Mouse (Mus musculus) midbrain, embryonic 11.5 days (tissue): ENCODE data around the gene Ptprj. TPM values are rescaled to one million over a fixed set of nuclear protein-coding genes. Genes with fewer than 3 reads are reported as not detected.

Source experiments
- ATAC-seq: fragments of 200-750 bp; cut with Nextera tagmentation; 2 replicates; pipeline ENCODE4 v1.8.0; 2017; ENCODE audit warnings: moderate TSS enrichment, moderate library complexity; ENCODE audit not compliant: low FRiP score
- DNase-seq: peaks from one replicate; pipeline ENCODE4 v3.0.0; 2015; ENCODE audit warnings: low spot score; ENCODE audit errors: missing footprints
- H3K27ac ChIP-seq: fragments of 300-500 bp; sonication (generic); 2 replicates; pipeline ENCODE4 v1.5.1; 2014; ENCODE audit warnings: low read depth, low read length
- H3K27me3 ChIP-seq: fragments of 300-500 bp; sonication (generic); 2 replicates; pipeline ENCODE4 v1.6.1; 2014; ENCODE audit warnings: mild to moderate bottlenecking, low read length, moderate library complexity, mixed read lengths; ENCODE audit not compliant: control insufficient read depth, insufficient read depth
- H3K36me3 ChIP-seq: fragments of 300-500 bp; sonication (generic); 2 replicates; pipeline ENCODE4 v1.6.1; 2014; ENCODE audit warnings: mild to moderate bottlenecking, low read length, moderate library complexity, mixed read lengths; ENCODE audit not compliant: control insufficient read depth, insufficient read depth
- H3K4me1 ChIP-seq: fragments of 300-500 bp; sonication (generic); 2 replicates; pipeline ENCODE4 v1.6.1; 2014; ENCODE audit warnings: low read length; ENCODE audit not compliant: control insufficient read depth, insufficient read depth
- H3K4me2 ChIP-seq: fragments of 300-500 bp; sonication (generic); 2 replicates; pipeline ENCODE4 v1.6.1; 2014; ENCODE audit warnings: mild to moderate bottlenecking, moderate library complexity
- H3K4me3 ChIP-seq: fragments of 300-500 bp; sonication (generic); 2 replicates; pipeline ENCODE4 v1.5.1; 2014; ENCODE audit warnings: low read depth, low read length
- H3K9ac ChIP-seq: fragments of 300-500 bp; sonication (generic); 2 replicates; pipeline ENCODE4 v1.6.1; 2014; ENCODE audit warnings: low read length
- H3K9me3 ChIP-seq: fragments of 300-500 bp; sonication (generic); 2 replicates; pipeline ENCODE4 v1.6.1; 2016; ENCODE audit warnings: low read length; ENCODE audit not compliant: control insufficient read depth
- WGBS: fragments of 180-500 bp; shearing (Covaris S2); extraction: QIAGEN DNeasy Blood & Tissue Kit; methylation state at CpG from one replicate; pipeline ENCODE4 v1.1.7; 2014; 5-methylcytosine and 5-hydroxymethylcytosine counted together
- polyA plus RNA-seq: library from polyadenylated mRNA; unstranded; fragments of >200 nt; fragmentation: Nextera tagmentation; extraction: Ambion mirVana; gene quantifications from 2 replicates; pipeline ENCODE4 v1.2.1, GENCODE M21; 2014

The Ptprj gene
- polyA plus RNA-seq, 1 experiment from 2014 or later = 2.9 TPM

GRCm38 (mm10) chr2:90613006-90613405, 32.6 kb upstream of the Ptprj start:
- H3K9me3 ChIP-seq = no peaks in the 10 kb centered on the region
- no peak overlapping the region for H3K4me3 ChIP-seq
- no peak overlapping the region for H3K4me2 ChIP-seq
- no peaks in the 10 kb centered on the region for H3K4me1 ChIP-seq
- no peak overlapping the region for H3K27ac ChIP-seq
- ATAC-seq (no peak), DNase-seq (no peak)
- H3K9ac ChIP-seq = no peak overlapping the region
- H3K27me3 ChIP-seq = no peaks in the 10 kb centered on the region
- no peaks in the 10 kb centered on the region for H3K36me3 ChIP-seq
- WGBS = 87% methylated on average over 2 of the region's 2 CpGs

- Histone ChIP-seq H3K27me3 (no peaks in the 10 kb centered on the region), H3K36me3 (no peaks in the 10 kb centered on the region), H3K4me2 (no peak overlapping the region), H3K4me3 (no peak overlapping the region), H3K27ac (no peak overlapping the region), H3K9me3 (no peaks in the 10 kb centered on the region), H3K4me1 (no peaks in the 10 kb centered on the region), H3K9ac (no peak overlapping the region)
- no peak for ATAC-seq
- DNase-seq = no peak
- WGBS = 86% methylated on average over 10 of the region's 10 CpGs
Observed at GRCm38 (mm10) chr2:90611959-90612571, 31.6 kb upstream of the Ptprj start.

GRCm38 (mm10) chr2:90601056-90601455, 20.6 kb upstream of the Ptprj start:
- DNase-seq = peak; percentile 56
- Histone ChIP-seq H3K36me3 (no peaks in the 10 kb centered on the region), H3K27me3 (no peaks in the 10 kb centered on the region), H3K27ac (no peak overlapping the region), H3K4me2 (no peak overlapping the region), H3K4me1 (no peaks in the 10 kb centered on the region), H3K9ac (no peak overlapping the region), H3K9me3 (no peaks in the 10 kb centered on the region), H3K4me3 (no peak overlapping the region)
- no peak for ATAC-seq
- 94% methylated on average over 3 of the region's 3 CpGs for WGBS

- H3K4me3 ChIP-seq = no peak overlapping the region
- DNase-seq (peak; percentile 59), ATAC-seq (no peak)
- WGBS = 91% methylated on average over 1 of the region's 1 CpGs
- H3K36me3 ChIP-seq = no peaks in the 10 kb centered on the region
- H3K9ac ChIP-seq = no peak overlapping the region
- no peak overlapping the region for H3K4me2 ChIP-seq
- no peaks in the 10 kb centered on the region for H3K27me3 ChIP-seq
- H3K27ac ChIP-seq = no peak overlapping the region
- H3K9me3 ChIP-seq = no peaks in the 10 kb centered on the region
- H3K4me1 ChIP-seq = no peaks in the 10 kb centered on the region
Observed at GRCm38 (mm10) chr2:90588141-90588540, 7.7 kb upstream of the Ptprj start.

GRCm38 (mm10) chr2:90584506-90584905, 4.1 kb upstream of the Ptprj start:
- no peak overlapping the region for H3K9ac ChIP-seq
- H3K4me3 ChIP-seq = no peak overlapping the region
- H3K27me3 ChIP-seq = peaks cover 2% of the 10 kb centered on the region; the same call in 1 of the 2 replicates
- H3K27ac ChIP-seq = no peak overlapping the region
- peaks cover 5% of the 10 kb centered on the region for H3K4me1 ChIP-seq
- 56% methylated on average over 4 of the region's 4 CpGs for WGBS
- no peak for DNase-seq
- H3K36me3 ChIP-seq = no peaks in the 10 kb centered on the region
- no peak overlapping the region for H3K4me2 ChIP-seq
- H3K9me3 ChIP-seq = no peaks in the 10 kb centered on the region
- no peak for ATAC-seq

GRCm38 (mm10) chr2:90583628-90584131, 3.2 kb upstream of the Ptprj start:
- no peak for DNase-seq
- WGBS = 32% methylated on average over 5 of the region's 5 CpGs
- Histone ChIP-seq H3K27me3 (peaks cover 2% of the 10 kb centered on the region; the same call in 1 of the 2 replicates), H3K9me3 (no peaks in the 10 kb centered on the region), H3K4me1 (peaks cover 7% of the 10 kb centered on the region), H3K4me2 (no peak overlapping the region), H3K27ac (no peak overlapping the region), H3K36me3 (no peaks in the 10 kb centered on the region), H3K4me3 (no peak overlapping the region), H3K9ac (no peak overlapping the region)
- ATAC-seq = no peak

- ATAC-seq (no peak), DNase-seq (no peak)
- H3K9me3 ChIP-seq = no peaks in the 10 kb centered on the region
- no peak overlapping the region for H3K4me3 ChIP-seq
- H3K27me3 ChIP-seq = peaks cover 2% of the 10 kb centered on the region; the same call in 1 of the 2 replicates
- peaks cover 7% of the 10 kb centered on the region for H3K4me1 ChIP-seq
- H3K4me2 ChIP-seq = no peak overlapping the region
- no peak overlapping the region for H3K27ac ChIP-seq
- 61% methylated on average over 2 of the region's 2 CpGs for WGBS
- no peaks in the 10 kb centered on the region for H3K36me3 ChIP-seq
- no peak overlapping the region for H3K9ac ChIP-seq
Observed at GRCm38 (mm10) chr2:90582814-90583213, 2.4 kb upstream of the Ptprj start.

- H3K9me3 ChIP-seq = no peaks in the 10 kb centered on the region
- no peak overlapping the region for H3K4me3 ChIP-seq
- no peak overlapping the region for H3K9ac ChIP-seq
- 78% methylated on average over 4 of the region's 4 CpGs for WGBS
- H3K27ac ChIP-seq = no peak overlapping the region
- ATAC-seq (no peak), DNase-seq (no peak)
- no peak overlapping the region for H3K4me2 ChIP-seq
- H3K36me3 ChIP-seq = no peaks in the 10 kb centered on the region
- peaks cover 7% of the 10 kb centered on the region for H3K4me1 ChIP-seq
- peaks cover 2% of the 10 kb centered on the region; the same call in 1 of the 2 replicates for H3K27me3 ChIP-seq
Observed at GRCm38 (mm10) chr2:90582311-90582710, 1.9 kb upstream of the Ptprj start.

GRCm38 (mm10) chr2:90581796-90582125, 1.3 kb upstream of the Ptprj start:
- peaks cover 7% of the 10 kb centered on the region for H3K4me1 ChIP-seq
- no peak overlapping the region for H3K9ac ChIP-seq
- 46% methylated on average over 1 of the region's 1 CpGs for WGBS
- ATAC-seq (no peak), DNase-seq (no peak)
- no peak overlapping the region for H3K4me3 ChIP-seq
- H3K27me3 ChIP-seq = peaks cover 2% of the 10 kb centered on the region; the same call in 1 of the 2 replicates
- no peak overlapping the region for H3K27ac ChIP-seq
- H3K4me2 ChIP-seq = no peak overlapping the region
- H3K36me3 ChIP-seq = no peaks in the 10 kb centered on the region
- no peaks in the 10 kb centered on the region for H3K9me3 ChIP-seq
